Mouse (Mus musculus): ENCODE measurements at regions not wholly inside any gene's neighbourhood (a gene's known extent, or its start where the extent isn't known, plus 50 kb on each side); places are given as distances from the start of the nearest gene placed in this dataset.

DNA sequence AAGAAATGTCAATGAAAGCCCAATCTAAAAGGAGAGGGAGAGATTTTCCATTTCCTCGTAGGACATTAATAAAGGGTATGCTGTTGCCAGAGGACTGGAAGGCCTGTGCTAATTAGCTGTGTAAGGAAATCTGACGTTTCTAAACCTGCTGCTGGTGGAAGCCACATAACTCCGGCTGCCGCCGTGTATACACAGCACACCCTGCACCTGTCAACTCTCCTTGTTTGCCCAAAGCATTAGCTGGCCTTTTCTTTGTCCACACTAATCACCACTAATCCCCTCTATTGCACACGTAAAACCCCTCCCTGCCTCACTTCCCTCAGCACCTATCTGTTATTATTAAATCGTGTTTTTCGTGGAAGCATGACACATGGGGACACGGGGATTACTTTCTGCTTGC is 108.7 kb downstream of the Gm10260 start:
- no peak for DNase-seq

DNA sequence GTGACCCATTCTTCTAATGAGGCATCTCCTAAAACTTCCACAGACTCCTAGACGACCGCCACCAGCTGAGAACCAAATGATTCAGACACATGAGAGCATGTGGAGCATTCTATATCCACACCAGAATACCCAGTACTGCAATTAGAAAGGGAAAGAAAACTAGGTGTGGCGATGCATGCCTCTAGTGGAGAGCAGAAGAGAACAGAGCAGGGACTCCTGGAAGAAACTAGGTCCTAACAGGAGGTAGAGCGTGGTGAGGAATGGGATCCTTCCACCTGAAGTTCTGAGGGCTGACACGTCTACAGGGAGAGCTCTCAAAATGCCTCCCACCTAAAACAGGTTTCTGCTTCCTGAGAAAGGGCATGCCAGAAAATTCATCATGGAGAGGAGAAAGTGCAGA is 109.3 kb downstream of the Gm10260 start:
- no peak for DNase-seq

DNA sequence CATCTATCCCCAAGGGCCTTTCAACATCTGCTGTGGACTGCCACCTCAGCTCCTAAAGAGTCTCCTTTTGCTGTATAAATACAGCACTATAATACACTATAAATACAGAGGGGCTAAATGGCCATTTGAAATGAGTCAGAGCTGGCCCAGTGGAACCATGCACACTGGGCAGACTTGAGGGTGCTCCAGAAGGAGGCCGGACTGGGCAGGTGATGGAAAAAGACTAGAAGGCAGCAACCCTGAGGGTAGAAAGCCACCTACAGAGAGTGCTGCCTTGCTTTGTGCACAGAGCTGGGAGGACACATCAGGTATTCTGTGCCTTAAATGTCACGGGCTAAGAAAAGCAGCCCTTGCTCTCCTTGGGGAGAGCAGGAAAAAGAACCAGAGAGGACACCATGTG is 110.2 kb downstream of the Gm10260 start:
- no peak for DNase-seq

DNA sequence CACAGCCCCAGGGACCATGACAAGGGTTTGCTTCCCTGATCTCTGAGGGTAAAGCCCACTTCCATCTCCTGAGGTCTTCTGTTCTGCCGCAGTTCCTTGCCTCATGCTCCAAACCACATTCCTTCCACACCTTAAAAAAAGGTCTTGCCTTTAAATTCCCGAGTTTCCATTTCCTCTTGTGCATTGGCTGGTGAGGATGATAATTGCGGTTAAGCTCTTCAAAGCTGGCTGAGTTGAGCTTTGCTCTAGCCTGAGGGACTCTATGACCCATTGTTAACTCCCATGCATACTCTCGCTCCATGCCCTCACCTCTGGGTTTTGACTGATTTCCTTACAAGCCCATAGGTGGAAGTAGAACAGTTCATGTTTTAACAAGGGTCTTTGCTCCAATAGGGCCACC is 112.9 kb downstream of the Gm10260 start:
- no peak for DNase-seq

DNA sequence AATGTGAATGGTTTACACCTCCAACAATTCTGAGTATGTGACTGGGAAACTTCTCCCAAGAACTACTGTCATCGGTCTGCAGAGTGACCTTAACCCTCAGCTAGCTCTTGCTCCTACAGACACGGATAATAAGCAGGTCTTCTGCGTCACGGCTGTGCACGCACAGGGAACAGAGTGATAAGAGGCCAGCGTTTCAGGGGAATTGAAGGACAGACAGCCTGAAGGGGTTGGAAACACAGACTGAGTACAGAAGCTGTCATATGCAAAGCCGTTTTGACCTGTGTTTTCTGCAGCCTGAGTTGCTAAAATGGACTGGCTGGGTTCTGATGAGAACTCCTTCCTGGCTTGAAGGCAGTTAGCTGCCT is 114.4 kb downstream of the Gm10260 start:
- DNase-seq = no peak

DNA sequence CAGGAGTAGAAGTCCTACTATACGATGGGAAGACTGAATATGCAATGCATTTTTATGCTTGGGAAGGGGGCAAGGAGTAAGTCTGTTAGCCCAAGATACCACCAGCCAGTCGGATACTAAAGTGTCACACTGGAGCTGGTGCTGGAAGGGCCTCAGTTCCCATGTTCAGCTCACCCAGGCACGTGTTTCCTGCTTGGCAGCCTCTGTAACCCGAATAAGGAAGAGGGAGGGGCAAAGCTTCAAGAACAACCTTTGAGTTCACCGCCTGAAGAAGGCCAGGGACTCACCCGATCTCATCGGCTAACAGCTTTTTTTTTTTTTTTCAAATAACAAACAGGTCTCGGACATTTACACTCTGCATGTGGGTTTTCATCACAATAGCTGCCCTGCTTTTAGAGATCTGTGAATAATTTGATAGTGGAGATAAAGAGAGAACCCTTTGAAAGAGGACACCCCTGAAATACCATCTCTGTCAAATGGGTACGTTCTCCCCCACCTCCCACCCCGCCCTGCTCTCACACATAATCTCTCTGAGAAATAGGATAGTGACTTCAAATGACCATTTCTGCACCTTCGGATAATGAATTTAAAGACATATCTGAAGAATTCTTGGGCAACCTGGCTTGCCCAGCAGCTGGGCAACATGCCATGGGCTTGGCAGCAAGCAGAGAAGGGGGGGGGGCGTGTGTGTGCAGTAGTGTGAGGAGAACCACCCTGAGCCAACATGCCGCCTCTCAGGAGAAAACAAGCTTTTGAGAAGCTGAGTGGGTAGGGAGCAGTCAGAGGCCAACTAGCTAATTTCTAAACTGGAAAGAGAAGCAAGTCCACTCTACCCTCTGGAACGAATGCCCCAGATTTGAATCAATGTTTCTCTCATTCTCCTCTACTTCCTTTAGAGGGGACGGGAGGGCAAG is 115.1 kb downstream of the Gm10260 start:
- DNase-seq = peak; percentile 77 to 86

DNA sequence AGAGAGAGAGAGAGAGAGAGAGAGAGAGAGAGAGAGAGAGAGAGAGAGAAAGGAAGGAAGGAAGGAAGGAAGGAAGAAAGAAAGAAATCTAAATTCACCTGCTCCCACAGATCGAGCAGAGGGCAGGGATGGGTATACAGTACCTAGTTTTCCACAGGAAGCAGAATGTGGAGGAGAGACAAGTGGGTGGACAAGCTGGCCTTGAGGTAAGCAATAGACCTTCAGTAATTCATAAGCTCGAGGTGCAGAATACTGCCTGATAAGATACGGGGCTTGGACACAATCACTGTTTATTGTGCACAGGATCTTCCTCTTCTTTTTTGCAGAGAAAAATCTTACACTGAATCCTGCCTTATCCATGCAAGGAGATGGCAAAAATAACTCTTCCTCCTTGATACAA is 120.2 kb downstream of the Gm10260 start:
- no peak for DNase-seq

DNA sequence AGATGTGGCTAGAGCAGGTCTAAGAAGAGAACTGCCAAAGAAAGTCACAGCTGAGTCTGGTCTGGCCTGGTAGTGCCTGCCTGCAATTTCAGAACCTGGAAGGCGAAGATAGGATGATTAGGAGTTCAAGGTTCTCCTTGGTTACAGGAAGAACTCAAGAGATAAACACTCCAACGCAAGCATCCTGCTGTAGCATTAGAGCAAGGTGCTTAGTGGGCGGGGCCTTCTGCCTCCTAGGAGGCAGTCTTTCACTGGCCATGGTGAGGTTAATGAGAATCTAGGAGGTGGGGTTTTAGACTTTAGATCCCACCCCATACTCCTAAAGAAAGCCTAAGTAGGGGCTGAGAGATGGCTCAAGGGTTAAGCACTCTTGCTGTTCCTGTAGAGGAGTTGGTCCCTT is 120.8 kb downstream of the Gm10260 start:
- no peak for DNase-seq

DNA sequence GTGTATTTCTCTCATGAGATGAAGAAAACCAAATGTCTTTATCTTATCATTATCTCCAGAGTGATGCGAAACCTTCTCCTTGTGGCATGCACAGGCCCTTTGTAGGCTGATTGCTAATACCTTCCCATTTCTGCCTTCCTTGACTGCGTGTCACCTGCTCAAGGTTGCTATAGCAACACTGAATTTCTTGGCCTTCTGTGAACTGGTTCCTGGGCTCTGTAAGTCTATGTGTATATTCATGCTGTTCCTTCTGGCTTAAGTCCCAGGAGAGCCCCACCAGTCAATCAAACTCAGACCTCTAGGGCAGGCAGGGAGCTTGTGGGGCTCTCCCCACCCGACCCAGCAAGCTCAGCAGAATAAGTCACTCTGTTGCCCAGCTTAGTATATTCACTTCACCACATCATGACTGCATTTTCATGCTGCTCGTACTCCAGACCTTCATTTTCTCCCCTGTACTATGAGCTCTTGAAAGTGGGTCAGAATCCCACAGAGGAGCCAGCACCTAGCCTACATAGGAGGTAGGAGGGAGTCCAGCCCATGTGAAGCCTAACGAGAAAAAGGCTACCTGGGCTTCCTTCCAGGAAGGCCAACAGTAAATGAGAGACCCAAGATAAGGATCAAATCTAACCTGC is 121.9 kb downstream of the Gm10260 start:
- DNase-seq = no peak

DNA sequence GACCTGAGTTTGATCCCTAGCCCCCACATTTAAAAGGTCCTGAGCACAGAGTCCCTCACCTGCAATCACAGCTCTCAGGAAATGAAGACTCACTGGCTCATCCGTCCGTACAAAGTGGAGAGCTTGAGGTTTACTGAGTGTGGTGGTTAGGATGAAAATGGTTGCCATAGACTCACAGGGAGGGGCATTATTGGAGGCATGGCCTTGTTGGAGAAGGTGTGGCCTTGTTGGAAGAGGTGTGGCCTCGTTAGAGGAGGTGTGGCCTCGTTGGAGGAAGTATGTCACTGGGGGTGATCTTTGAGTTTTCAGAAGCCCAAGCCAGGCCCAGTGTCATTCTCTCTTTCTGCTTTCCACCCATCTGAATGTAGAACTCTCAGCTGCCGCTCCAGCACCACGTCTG is 122.9 kb downstream of the Gm10260 start:
- DNase-seq = no peak

DNA sequence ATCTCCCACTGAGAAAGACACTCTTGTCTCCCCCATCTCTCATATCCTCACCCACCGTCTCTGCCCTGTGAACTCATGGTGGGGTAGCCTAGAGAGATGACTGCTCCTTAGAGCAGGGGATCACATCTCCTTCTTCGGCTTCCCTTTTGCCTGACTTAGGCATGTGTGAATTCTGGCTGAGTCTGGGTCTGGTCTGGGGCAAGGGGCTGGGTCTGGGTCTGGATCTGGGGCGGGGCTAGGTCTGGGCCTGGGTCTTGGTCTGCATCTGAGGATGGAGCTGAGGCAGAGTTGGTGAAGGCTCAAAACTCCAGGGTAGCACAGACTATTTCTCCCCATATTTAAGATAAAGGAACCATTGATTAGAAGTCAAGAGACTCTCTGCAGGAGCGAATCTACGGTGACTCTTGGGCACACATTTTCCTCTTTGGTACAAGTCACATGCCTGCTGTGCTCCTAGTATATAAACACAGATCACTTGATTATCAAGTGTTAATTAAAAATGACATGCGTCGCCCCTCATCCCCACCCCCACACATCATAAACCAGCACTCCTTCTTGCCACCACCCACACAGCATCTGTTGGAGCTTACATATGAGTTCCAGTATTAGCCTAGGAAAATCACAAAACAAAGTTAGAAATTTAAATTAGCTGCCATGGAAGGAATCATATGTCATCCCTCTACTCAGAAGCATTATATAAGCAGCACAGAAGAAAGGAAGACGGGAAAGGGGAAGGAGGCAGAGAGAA is 126.2 kb downstream of the Gm10260 start:
- DNase-seq = no peak

DNA sequence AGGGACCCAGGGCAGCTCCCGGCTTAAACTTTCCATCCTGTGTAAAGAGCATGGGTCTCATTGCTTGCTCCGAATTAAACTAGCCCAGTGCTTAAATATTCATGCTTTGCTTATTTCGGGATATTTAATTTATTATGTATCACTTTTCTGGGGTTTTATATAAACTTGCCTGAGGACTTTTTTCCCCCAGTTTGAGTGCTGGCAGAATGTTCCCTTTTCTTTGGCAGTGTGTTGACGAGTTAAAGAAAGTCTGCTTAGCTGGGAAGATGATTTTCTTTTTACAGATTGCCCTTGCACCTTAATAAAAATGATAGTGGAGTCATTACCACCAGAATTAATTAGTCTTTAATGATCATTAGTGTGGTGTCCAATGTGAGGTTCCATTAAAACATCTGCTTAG is 126.9 kb downstream of the Gm10260 start:
- no peak for DNase-seq

DNA sequence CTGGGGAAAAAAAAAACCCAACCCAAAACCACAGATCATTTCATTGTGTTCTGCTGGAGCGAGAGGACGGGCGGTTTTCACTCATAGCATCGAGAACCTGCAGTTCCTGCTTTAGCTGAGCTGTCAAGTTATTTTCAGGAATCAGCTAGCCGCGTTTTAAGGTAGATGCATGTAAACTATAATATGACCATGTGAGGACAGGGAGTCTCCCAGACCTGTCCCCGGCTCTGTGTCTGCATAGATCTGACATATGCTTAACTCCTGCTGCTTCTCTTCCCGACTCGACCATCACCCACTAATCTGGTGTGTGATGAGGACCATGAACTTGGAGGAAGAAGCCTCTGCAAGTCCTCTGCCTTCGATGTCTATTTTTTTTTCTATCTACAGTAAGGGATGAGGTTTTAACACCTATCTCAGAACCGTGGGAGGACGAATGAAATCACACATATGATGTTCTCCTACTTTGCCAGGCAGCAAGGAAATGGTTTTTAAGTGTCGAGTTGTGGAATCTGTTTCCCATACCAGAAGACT is 128.5 kb downstream of the Gm10260 start:
- DNase-seq = no peak

DNA sequence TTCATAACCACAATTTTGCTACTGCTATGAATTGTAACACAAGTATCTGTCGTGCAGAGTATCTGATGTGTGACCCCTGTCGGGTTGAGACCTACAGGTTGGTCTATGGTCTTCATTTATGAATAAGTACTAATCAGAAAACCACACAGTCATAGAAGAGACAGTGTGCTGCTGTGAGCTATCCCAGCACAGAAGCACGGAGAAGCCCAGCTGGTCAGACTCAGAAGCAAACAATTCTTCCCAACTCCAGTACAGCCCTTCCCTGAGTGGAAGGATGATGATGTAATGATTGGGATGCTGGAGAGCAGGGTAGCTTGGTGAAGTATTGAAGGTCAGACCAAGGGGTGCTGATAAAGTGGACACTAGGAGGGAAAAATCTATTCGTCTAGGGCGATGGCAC is 129.5 kb downstream of the Gm10260 start:
- no peak for DNase-seq

DNA sequence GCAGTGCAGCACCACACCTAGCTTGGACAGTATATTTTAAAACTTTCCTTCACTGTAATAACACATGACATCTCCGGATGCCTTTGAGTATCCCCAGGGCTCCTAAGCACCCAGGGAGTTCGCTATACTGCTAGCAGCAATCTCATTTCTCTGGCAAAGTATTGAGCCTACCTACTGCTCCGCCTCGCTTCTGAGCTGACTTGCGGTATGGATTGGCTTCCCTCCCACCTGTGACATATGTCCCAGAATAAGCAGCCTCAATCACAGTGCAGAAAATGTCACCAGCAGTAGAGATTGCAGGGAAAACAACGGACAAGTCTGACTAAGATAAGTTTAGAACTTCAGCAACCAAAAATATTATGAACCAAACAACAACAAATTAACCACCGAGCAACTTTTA is 131.8 kb downstream of the Gm10260 start:
- no peak for DNase-seq

DNA sequence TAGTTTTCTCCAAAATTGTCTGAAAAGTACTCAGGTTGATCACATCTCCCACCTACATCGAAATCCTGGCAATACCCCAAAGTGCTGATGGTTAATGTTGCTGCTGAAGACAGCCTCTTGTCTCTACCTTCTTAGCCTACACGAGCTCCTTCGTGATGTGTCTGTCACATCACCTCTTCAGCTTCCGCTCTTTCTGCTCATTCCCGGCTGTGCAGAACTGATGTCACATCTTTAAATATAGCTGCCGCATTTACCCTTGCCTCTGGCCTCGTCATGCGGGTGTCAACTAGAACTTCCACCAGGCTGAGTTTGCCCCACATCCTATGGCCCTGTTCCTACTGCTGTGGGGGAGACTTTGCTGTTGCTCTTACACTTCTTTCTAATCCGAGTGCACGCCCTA is 133.2 kb downstream of the Gm10260 start:
- no peak for DNase-seq

DNA sequence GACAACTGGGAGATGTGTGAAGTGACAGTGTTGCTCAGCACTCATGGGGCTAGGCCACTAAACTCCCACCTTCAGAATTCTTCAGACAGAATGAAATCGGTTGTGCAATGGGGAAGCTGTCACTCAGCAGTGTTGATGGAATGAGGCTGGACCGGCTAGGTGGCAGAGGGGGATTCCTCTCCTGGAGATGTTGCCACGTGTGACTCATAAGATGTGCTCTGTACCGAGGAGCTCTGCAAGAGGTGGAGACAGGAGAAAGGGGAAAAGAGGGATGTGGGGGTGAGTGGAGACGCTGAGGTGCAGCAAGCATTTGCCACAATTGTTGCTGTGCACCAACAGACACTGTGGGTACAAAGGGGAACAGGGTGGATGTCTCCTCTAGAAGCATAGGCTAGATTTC is 133.6 kb downstream of the Gm10260 start:
- no peak for DNase-seq

DNA sequence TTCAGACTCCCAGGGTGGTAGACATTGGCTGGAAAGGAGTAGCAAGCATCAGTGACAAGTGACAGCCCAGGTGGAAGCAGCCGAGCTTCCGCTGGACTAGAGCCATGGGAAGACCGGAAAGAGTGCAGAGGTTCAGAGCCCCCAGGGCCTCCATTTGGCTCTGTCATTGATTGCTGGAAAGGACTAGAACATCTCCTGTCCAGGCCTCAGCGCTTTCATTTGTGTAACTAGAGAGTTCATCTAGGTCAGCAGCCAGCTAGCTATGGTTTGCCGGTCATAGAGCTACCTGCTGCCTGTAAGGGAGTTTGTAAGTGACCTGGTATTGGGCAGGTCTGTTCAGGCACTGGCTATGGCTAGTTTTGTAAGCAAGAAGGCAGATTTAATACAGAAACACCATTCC is 134.3 kb downstream of the Gm10260 start:
- no peak for DNase-seq

DNA sequence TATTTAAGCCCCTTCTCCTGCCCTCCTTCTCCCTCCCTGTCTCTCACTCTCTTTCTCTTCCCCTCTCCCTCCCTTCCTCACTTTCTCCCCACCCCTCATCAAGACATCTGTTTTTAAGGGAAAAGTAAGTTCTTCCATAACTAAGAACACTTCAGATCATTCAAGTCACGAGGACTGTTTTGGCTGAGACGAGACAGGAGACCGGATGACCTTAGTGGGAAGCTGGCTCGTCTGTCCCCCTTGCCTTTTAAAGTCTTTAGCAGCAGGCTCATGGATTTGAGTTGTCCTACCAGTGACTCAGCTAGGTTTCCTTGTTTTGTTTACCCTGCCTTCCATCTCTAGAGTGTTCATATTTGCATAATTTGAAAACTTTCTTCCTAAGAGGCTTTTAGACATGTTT is 135.0 kb downstream of the Gm10260 start:
- DNase-seq = no peak

DNA sequence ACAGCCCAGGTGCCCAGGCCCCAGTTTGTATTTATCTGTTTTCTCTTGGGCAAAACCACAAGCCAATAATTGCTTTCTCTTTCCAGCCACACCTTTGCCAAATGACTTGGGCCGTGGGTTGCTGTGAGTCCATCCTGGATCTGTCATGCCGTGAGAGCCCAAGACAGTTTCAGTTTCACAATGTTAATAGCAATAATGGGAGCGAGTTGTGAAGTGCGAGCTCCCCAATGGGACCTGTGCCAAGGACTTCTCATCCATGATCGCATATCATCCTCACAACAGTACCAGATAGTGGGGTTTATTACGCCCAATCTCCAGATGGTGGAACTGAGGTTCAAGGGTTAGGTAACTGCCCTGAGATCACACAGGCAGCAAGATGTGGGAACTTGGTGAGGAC is 142.2 kb downstream of the Gm10260 start:
- DNase-seq = no peak

DNA sequence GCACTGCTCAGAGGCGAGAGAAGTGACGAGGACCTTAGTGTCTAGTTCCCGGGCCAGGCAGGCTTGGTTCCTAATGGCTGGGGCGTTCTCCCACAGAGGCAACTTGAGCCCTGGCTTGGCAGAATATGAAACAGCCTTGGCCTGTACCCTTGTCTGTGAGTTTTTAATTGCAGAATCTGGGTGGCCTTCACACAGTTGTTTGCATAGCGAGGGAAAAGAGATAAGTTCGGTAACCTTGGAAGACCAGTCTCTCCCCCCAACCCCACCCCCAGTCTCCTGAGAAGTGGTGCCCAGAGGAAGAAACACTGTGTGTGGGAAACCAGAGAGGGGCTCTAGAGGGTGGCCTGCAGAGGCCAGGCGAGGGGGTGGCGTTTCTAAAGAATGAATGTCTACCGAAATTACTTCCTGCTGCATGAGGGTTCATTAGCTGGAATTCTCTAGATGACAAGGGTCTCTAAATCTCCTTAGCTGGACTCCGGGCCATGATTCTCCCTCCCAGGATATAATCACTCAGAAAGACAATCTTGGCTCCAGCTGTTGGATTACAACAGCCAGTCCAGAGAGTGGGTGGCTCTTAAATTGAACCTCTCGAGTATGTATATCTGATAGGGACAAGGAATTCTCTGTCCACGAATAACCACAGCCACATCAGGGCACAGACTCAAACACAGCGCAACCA is 142.8 kb downstream of the Gm10260 start:
- DNase-seq = no peak

DNA sequence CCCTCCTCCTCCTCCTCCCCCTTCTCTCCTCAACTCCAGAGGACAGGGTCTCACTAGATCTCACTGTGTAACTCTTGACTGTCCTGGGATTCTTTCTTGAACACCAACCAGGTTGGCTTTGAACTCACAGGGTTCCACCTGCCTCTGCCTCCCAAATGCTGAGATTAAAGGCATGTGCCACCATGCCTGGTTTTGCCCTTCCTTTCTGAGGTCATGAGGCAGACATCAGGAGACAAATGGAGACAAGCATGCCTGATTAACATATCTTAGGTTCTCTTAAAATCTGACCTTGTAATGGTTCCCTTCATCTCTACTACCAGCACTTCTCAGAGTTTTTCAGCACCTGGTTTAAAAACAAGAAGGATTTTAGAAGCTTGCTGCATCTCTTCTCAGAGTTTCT is 143.5 kb downstream of the Gm10260 start:
- DNase-seq = no peak

DNA sequence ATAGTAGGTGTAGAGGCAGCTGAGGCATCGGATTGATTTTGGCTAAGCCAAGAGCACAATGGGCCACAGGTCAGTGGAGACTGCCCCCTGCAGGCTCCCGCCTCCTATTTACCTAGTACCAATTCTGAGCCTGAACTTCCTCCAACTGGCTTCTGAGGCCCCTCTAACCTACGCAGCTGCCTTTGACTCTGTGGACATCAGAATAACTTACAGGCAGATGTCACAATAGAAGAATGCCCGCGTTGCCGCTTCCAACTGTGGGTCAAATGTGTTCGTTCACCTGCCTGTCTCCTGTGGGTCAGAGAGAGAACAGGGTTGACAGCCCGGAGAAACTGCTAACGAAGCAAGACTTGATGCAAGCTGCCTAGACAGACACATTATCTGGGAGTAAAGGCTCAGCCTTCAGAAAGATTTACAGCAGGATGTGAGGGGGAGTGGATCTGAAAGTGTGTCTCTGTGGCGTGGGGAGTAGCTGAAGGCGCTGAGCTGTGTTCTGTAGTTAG is 153.2 kb downstream of the Gm10260 start:
- DNase-seq = peak; percentile 35 to 61
